Mouse (Mus musculus): ENCODE measurements at regions not wholly inside any gene's neighbourhood (a gene's known extent, or its start where the extent isn't known, plus 50 kb on each side); places are given as distances from the start of the nearest gene placed in this dataset.
A peak's percentile ranks its signal among the peaks of the same experiment; 100 is the strongest.

DNA sequence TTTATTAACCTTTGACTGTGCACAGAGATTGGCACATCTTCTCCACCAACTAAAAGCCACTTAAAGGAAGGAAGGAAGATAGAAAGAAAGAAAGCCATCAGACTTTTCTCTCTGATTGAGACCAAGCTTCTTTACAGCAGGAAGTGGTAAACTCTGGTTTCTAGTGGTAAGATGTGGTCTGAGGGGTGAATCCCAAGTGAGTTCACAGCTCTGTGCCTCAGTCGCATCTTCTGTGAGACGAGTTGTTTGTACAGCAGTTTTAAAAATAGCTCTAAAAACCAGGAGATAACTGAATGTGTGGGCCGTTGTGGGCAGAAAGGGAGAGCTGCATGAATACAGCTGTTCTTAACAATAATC lies 224.8 kb upstream of the Serp2 start:
- no peak overlapping the region for H3K27ac ChIP-seq (replicated peaks)
- no peak for DNase-seq (ENCODE audit: low spot score)
- H3K27me3 ChIP-seq (ENCODE audit: control insufficient read depth, insufficient read depth, low read length), result no peaks in the 10 kb centered on the region
- H3K9me3 ChIP-seq (ENCODE audit: control insufficient read depth, low read length), result no peaks in the 10 kb centered on the region
- no peak overlapping the region for H3K4me3 ChIP-seq (ENCODE audit: low read depth, low read length)
- TF ChIP-seq EP300 (optimal IDR thresholded peaks at IDR 0.05) (no peak), CTCF (IDR thresholded peaks at IDR 0.05; ENCODE audit: low read depth) (no peak)
- no peaks in the 10 kb centered on the region for H3K36me3 ChIP-seq (ENCODE audit: control insufficient read depth, insufficient read depth, low read length)
- H3K4me2 ChIP-seq (replicated peaks; ENCODE audit: low read depth), result no peak overlapping the region
- ATAC-seq (ENCODE audit: low FRiP score, low TSS enrichment), result no peak
- H3K4me1 ChIP-seq (replicated peaks; ENCODE audit: control insufficient read depth, insufficient read depth), result peaks cover 4% of the 10 kb centered on the region; the same call in 1 of the 2 replicates
- no peak overlapping the region for H3K9ac ChIP-seq (ENCODE audit: low read length)
- WGBS, result 60% methylated on average over 3 of the region's 3 CpGs

DNA sequence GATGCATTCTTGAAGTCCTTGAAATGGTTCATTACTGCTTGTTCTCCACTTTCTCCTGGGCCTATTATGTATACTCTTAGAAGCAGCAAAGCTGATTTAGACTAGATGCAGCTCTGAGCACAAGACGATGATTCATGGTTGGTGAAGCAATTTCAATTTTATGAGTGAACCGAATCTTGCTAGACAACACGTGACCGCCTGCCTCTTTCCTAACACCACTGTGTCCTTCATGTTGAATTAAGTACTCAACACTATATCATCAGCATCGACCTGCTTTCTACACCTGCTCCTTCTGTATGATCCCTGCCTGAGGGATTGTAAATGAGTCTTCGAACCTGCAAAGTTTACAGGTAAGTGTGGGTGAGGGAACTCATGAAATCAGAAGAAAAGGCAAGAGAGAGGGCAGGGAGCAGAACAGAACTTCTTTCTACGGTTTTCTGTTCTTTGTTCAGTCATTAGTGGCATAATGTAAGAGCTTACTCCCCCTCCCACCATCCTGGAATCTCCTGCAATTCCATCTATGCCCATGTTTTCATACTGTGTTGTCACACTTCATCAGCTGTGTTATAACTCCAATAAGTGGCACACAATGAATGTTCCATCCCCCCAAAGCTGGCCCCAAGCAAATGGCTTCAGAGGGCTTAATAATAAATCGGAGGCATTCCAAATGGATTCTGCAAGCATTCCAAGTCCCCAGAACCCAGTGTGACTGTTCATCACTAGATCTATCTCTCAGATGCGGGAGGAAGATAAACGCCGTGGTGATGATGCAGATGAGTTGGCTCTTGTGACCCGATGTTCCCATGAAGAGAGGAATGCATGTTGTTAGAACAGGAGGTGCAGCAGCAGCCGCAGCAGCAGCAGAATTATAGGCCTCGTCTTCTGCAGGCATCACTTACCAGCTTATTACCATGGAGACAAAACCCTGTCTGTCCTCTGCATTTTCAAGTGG lies 224.2 kb upstream of the Serp2 start:
- H3K27me3 ChIP-seq (ENCODE audit: control insufficient read depth, insufficient read depth, low read length), result no peaks in the 10 kb centered on the region
- no peak for TF ChIP-seq CTCF (IDR thresholded peaks at IDR 0.05; ENCODE audit: low read depth)
- TF ChIP-seq EP300 (optimal IDR thresholded peaks at IDR 0.05), result no peak
- H3K27ac ChIP-seq (replicated peaks), result no peak overlapping the region
- H3K36me3 ChIP-seq (ENCODE audit: control insufficient read depth, insufficient read depth, low read length), result no peaks in the 10 kb centered on the region
- no peak overlapping the region for H3K4me2 ChIP-seq (replicated peaks; ENCODE audit: low read depth)
- H3K4me3 ChIP-seq (ENCODE audit: low read depth, low read length), result no peak overlapping the region
- no peak overlapping the region for H3K9ac ChIP-seq (ENCODE audit: low read length)
- WGBS, result 62% methylated on average over 14 of the region's 14 CpGs
- peaks cover 4% of the 10 kb centered on the region; the same call in 1 of the 2 replicates for H3K4me1 ChIP-seq (replicated peaks; ENCODE audit: control insufficient read depth, insufficient read depth)
- no peaks in the 10 kb centered on the region for H3K9me3 ChIP-seq (ENCODE audit: control insufficient read depth, low read length)
- DNase-seq (ENCODE audit: low spot score), result no peak
- ATAC-seq (ENCODE audit: low FRiP score, low TSS enrichment), result no peak

DNA sequence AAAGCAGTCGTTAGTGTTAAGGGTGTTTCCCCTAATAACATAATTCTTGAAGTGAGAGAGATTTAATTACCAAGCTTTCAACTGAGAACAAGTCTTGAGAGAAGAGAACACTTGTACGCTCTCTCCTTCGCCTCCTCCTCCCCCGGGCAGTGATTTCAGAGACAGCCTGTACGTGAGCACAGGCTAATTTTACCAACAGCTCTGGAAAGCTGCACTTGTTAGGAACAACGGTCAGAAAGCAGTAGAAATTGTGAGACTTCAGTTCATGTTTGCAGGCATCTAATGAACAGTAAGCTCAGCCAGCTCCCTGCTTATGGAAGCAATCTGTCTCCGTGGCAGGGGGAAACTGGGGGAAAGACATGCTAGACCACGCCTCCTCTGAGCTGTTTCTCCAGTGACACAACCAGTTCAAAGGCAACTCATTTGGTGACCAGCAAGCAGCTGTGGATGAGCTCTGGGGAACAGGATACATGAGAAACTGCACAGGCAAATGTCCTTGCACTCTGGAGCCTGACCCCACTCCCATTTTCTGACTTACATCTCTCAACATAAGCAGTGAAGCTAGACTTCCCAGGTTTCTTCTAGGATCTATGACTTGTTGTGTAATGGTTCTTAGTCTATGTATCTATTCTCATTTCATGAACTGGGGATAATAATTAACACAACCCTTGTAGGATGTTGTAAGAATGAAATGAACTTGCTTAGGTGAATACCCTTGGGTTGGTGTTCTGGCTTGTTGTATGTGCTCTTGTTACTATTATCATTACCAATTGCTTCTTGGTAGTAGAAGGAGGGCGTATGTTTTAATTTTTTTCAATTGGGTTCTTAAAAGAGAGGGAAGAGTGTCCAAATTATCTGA lies 222.1 kb upstream of the Serp2 start:
- H3K27me3 ChIP-seq (ENCODE audit: control insufficient read depth, insufficient read depth, low read length), result no peaks in the 10 kb centered on the region
- H3K4me3 ChIP-seq (ENCODE audit: low read depth, low read length), result no peak overlapping the region
- H3K4me1 ChIP-seq (replicated peaks; ENCODE audit: control insufficient read depth, insufficient read depth), result peaks cover 4% of the 10 kb centered on the region; the same call in 1 of the 2 replicates
- ATAC-seq (ENCODE audit: low FRiP score, low TSS enrichment) (no peak; the same call in 1 of the 2 replicates), DNase-seq (ENCODE audit: low spot score) (no peak)
- 38% methylated on average over 9 of the region's 9 CpGs for WGBS
- H3K36me3 ChIP-seq (ENCODE audit: control insufficient read depth, insufficient read depth, low read length), result no peaks in the 10 kb centered on the region
- TF ChIP-seq EP300 (optimal IDR thresholded peaks at IDR 0.05) (no peak), CTCF (IDR thresholded peaks at IDR 0.05; ENCODE audit: low read depth) (no peak)
- H3K9me3 ChIP-seq (ENCODE audit: control insufficient read depth, low read length), result no peaks in the 10 kb centered on the region
- no peak overlapping the region for H3K4me2 ChIP-seq (replicated peaks; ENCODE audit: low read depth)
- peak overlapping the region; percentile 37; the same call in 1 of the 2 replicates for H3K27ac ChIP-seq (replicated peaks)
- no peak overlapping the region for H3K9ac ChIP-seq (ENCODE audit: low read length)

DNA sequence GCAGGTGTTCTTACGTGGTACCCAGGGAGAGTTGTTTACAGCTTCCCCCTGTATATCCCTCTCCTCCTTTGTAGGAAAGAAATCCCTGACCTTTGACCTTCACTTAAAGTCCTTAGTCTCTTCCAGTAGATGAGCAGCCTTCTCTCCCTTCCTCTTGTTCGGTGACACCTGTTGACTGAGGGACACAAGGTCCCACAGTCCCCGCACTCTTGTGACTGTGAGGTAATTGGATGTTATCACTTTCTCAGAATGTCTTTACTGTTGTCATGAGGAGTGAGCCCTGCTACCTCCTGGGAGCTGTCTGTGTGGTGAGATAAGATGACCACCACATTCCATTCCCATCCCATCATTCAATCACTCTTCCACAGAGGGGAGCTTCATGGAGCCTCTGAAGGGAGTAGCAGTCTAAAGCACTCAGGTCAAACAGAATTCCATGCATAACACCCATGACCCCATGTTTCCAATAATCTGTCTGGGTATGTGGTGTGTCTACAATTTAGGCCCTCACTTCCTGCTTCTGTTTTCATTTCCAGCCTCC lies 218.8 kb upstream of the Serp2 start:
- H3K27me3 ChIP-seq (ENCODE audit: control insufficient read depth, insufficient read depth, low read length), result no peaks in the 10 kb centered on the region
- no peak for ATAC-seq (ENCODE audit: low FRiP score, low TSS enrichment)
- TF ChIP-seq CTCF (IDR thresholded peaks at IDR 0.05; ENCODE audit: low read depth), result no peak
- no peak for DNase-seq (ENCODE audit: low spot score)
- H3K4me2 ChIP-seq (replicated peaks; ENCODE audit: low read depth), result no peak overlapping the region
- no peak overlapping the region for H3K27ac ChIP-seq (replicated peaks)
- no peak overlapping the region for H3K9ac ChIP-seq (ENCODE audit: low read length)
- H3K9me3 ChIP-seq (ENCODE audit: control insufficient read depth, low read length), result no peaks in the 10 kb centered on the region
- WGBS, result 64% methylated on average over 3 of the region's 3 CpGs
- H3K4me1 ChIP-seq (replicated peaks; ENCODE audit: control insufficient read depth, insufficient read depth), result peaks cover 4% of the 10 kb centered on the region; the same call in 1 of the 2 replicates
- no peak overlapping the region for H3K4me3 ChIP-seq (ENCODE audit: low read depth, low read length)
- no peaks in the 10 kb centered on the region for H3K36me3 ChIP-seq (ENCODE audit: control insufficient read depth, insufficient read depth, low read length)

DNA sequence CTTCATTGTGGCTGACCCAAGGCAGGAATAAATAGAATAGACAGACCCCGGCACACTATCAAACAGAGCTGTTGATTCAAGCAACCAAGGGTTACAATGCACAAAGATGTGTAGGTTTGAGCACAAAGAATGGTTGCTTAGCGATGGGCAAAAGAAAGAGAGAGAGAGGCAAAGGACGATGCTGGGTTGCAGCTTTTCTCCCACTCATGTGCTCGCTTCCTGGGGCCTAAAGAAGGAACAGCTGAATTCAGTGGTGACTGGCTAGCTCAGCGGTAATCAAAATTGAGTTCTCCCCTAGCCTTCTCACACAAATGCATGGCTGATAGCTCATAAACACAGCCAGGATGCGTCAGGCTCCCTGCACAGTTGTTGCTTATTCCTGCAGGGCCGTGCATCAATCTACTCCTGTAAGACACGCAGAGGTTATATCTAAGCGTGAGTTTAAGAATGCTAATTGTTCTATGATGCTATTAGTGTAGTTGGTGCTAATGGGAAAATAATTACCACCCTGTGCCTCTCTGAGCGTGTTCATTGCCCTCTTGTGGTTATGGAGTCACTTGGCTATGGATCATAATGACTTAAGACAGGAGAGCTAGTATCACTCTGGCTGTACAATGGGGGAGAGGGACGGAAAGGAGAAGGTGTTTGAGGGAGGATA lies 216.2 kb upstream of the Serp2 start:
- Histone ChIP-seq H3K36me3 (ENCODE audit: control insufficient read depth, insufficient read depth, low read length) (no peaks in the 10 kb centered on the region), H3K27me3 (ENCODE audit: control insufficient read depth, insufficient read depth, low read length) (no peaks in the 10 kb centered on the region), H3K27ac (replicated peaks) (no peak overlapping the region), H3K9me3 (ENCODE audit: control insufficient read depth, low read length) (no peaks in the 10 kb centered on the region), H3K4me3 (ENCODE audit: low read depth, low read length) (no peak overlapping the region), H3K4me1 (replicated peaks; ENCODE audit: control insufficient read depth, insufficient read depth) (no peaks in the 10 kb centered on the region), H3K4me2 (replicated peaks; ENCODE audit: low read depth) (no peak overlapping the region), H3K9ac (ENCODE audit: low read length) (no peak overlapping the region)
- ATAC-seq (ENCODE audit: low FRiP score, low TSS enrichment) (no peak), DNase-seq (ENCODE audit: low spot score) (no peak)
- 69% methylated on average over 11 of the region's 11 CpGs for WGBS
- TF ChIP-seq CTCF (IDR thresholded peaks at IDR 0.05; ENCODE audit: low read depth), result peak; percentile 64
- no peak for TF ChIP-seq EP300 (optimal IDR thresholded peaks at IDR 0.05)

Data from stomach, postnatal 0 days (tissue).